Mouse (Mus musculus): ENCODE results near the gene 4931422A03Rik. TPM values are rescaled to one million over a fixed set of nuclear protein-coding genes. Genes with fewer than 3 reads are reported as not detected.

The 4931422A03Rik gene
- total and polyA plus RNA-seq, 3 experiments, result 0.50 to 4.9 TPM; not detected in 1

- Histone ChIP-seq H3K4me1 (ENCODE audit: control insufficient read depth in 1 of 2, insufficient read depth in 2 of 2, low read length in 2 of 2) (peaks cover 10 to 13% of the 10 kb centered on the region in 2 experiments), H3K79me2 (ENCODE audit: control insufficient read depth, insufficient read depth, low read length, poor library complexity) (no peaks in the 10 kb centered on the region), H3K36me3 (ENCODE audit: control insufficient read depth in 1 of 2, insufficient read depth in 2 of 2, low read length in 2 of 2) (peaks cover 0 to 15% of the 10 kb centered on the region in 2 experiments; a peak in 2 of 4 replicates), H3K27ac (ENCODE audit: control insufficient read depth, low read depth, low read length) (no peak overlapping the region), H3K4me3 (ENCODE audit: control insufficient read depth in 1 of 2, insufficient read depth in 1 of 2, low read depth in 2 of 2, low read length in 2 of 2) (no peak overlapping the region), H3K9ac (ENCODE audit: control insufficient read depth, low read depth, low read length, poor library complexity, severe bottlenecking) (no peak overlapping the region), H3K9me3 (replicated peaks; ENCODE audit: insufficient read depth, low read length) (no peaks in the 10 kb centered on the region), H3K27me3 (ENCODE audit: control insufficient read depth in 1 of 2, insufficient read depth in 2 of 2, low read length in 2 of 2) (no peaks in the 10 kb centered on the region)
- TF ChIP-seq TAL1 (IDR thresholded peaks at IDR 0.05; ENCODE audit: low read length) (no peak), E2F4 (IDR thresholded peaks at IDR 0.05; ENCODE audit: borderline replicate concordance, low read depth, low read length) (no peak), UBTF (IDR thresholded peaks at IDR 0.05; ENCODE audit: borderline replicate concordance, insufficient read depth, low read depth, low read length) (no peak), MAX (IDR thresholded peaks at IDR 0.05; ENCODE audit: low read length) (no peak), MYB (IDR thresholded peaks at IDR 0.05; ENCODE audit: low read depth, low read length) (no peak), HCFC1 (IDR thresholded peaks at IDR 0.05; ENCODE audit: low read depth, low read length) (no peak), EP300 (IDR thresholded peaks at IDR 0.05; ENCODE audit: low read depth in 1 of 2, low read length in 2 of 2) (no peak), CHD1 (IDR thresholded peaks at IDR 0.05; ENCODE audit: low read depth, low read length) (no peak), POLR2AphosphoS5 (IDR thresholded peaks at IDR 0.05; ENCODE audit: borderline replicate concordance, low read depth, low read length) (no peak), BHLHE40 (IDR thresholded peaks at IDR 0.05; ENCODE audit: borderline replicate concordance, low read depth, low read length) (no peak), ETS1 (IDR thresholded peaks at IDR 0.05; ENCODE audit: low read depth, low read length) (no peak), POLR2AphosphoS2 (IDR thresholded peaks at IDR 0.05; ENCODE audit: low read length) (no peak), KAT2A (conservative IDR thresholded peaks at IDR 0.05; ENCODE audit: low read depth, low read length) (no peak), RCOR1 (IDR thresholded peaks at IDR 0.05; ENCODE audit: low read depth, low read length) (no peak)
- DNase-seq (ENCODE audit: low read depth, low spot score), result no peak
These were observed 109.8 kb downstream of the 4931422A03Rik start for GRCm38 (mm10) chr2:103918375-103918774.

GRCm38 (mm10) chr2:103917375-103917774 is 110.8 kb downstream of the 4931422A03Rik start:
- H3K27ac ChIP-seq (ENCODE audit: control insufficient read depth, low read depth, low read length), result no peak overlapping the region
- no peak for DNase-seq (ENCODE audit: low read depth, low spot score)
- no peak overlapping the region for H3K4me3 ChIP-seq (ENCODE audit: control insufficient read depth in 1 of 2, insufficient read depth in 1 of 2, low read depth in 2 of 2, low read length in 2 of 2)
- H3K4me1 ChIP-seq (ENCODE audit: control insufficient read depth in 1 of 2, insufficient read depth in 2 of 2, low read length in 2 of 2), result peaks cover 10 to 13% of the 10 kb centered on the region in 2 experiments
- no peaks in the 10 kb centered on the region for H3K79me2 ChIP-seq (ENCODE audit: control insufficient read depth, insufficient read depth, low read length, poor library complexity)
- peaks cover 0 to 15% of the 10 kb centered on the region in 2 experiments; a peak in 2 of 4 replicates for H3K36me3 ChIP-seq (ENCODE audit: control insufficient read depth in 1 of 2, insufficient read depth in 2 of 2, low read length in 2 of 2)
- TF ChIP-seq ZMIZ1 (IDR thresholded peaks at IDR 0.05; ENCODE audit: low read depth, low read length), result no peak
- no peak for TF ChIP-seq ZNF384 (IDR thresholded peaks at IDR 0.05; ENCODE audit: low read depth, low read length)
- no peak for TF ChIP-seq UBTF (IDR thresholded peaks at IDR 0.05; ENCODE audit: borderline replicate concordance, insufficient read depth, low read depth, low read length)
- TF ChIP-seq NRF1 (IDR thresholded peaks at IDR 0.05; ENCODE audit: insufficient read depth, low read depth, low read length, poor library complexity, severe bottlenecking), result no peak
- no peak for TF ChIP-seq ZKSCAN1 (IDR thresholded peaks at IDR 0.05; ENCODE audit: low read depth, low read length)
- no peak for TF ChIP-seq SMC3 (IDR thresholded peaks at IDR 0.05; ENCODE audit: low read depth, low read length)
- TF ChIP-seq MAFK (IDR thresholded peaks at IDR 0.05; ENCODE audit: borderline replicate concordance, low read depth, low read length), result no peak
- TF ChIP-seq USF2 (IDR thresholded peaks at IDR 0.05; ENCODE audit: borderline replicate concordance in 1 of 2, insufficient read depth in 1 of 2, low read depth in 1 of 2, low read length in 2 of 2), result no peak
- no peak for TF ChIP-seq SIN3A (IDR thresholded peaks at IDR 0.05; ENCODE audit: low read length)
- TF ChIP-seq TAL1 (IDR thresholded peaks at IDR 0.05; ENCODE audit: low read length), result no peak
- TF ChIP-seq POLR2AphosphoS5 (IDR thresholded peaks at IDR 0.05; ENCODE audit: borderline replicate concordance, low read depth, low read length), result no peak
- no peak for TF ChIP-seq MXI1 (IDR thresholded peaks at IDR 0.05; ENCODE audit: low read depth, low read length)
- TF ChIP-seq RCOR1 (IDR thresholded peaks at IDR 0.05; ENCODE audit: low read depth, low read length), result no peak
- no peak for TF ChIP-seq MAZ (IDR thresholded peaks at IDR 0.05; ENCODE audit: low read depth, low read length)
- no peak for TF ChIP-seq MYB (IDR thresholded peaks at IDR 0.05; ENCODE audit: low read depth, low read length)
- TF ChIP-seq E2F4 (IDR thresholded peaks at IDR 0.05; ENCODE audit: borderline replicate concordance, low read depth, low read length), result no peak
- H3K9me3 ChIP-seq (replicated peaks; ENCODE audit: insufficient read depth, low read length), result no peaks in the 10 kb centered on the region
- H3K9ac ChIP-seq (ENCODE audit: control insufficient read depth, low read depth, low read length, poor library complexity, severe bottlenecking), result no peak overlapping the region
- H3K27me3 ChIP-seq (ENCODE audit: control insufficient read depth in 1 of 2, insufficient read depth in 2 of 2, low read length in 2 of 2), result no peaks in the 10 kb centered on the region
